Mouse (Mus musculus) cerebellum, adult 9-10 months (tissue): Measurements from ENCODE around the gene Foxe1.
A peak's percentile ranks its signal among the peaks of the same experiment; 100 is the strongest.

ENCODE experiments used
- DNase-seq: peaks from one replicate; pipeline ENCODE4 v3.0.0; 2022

Gene Foxe1

DNA sequence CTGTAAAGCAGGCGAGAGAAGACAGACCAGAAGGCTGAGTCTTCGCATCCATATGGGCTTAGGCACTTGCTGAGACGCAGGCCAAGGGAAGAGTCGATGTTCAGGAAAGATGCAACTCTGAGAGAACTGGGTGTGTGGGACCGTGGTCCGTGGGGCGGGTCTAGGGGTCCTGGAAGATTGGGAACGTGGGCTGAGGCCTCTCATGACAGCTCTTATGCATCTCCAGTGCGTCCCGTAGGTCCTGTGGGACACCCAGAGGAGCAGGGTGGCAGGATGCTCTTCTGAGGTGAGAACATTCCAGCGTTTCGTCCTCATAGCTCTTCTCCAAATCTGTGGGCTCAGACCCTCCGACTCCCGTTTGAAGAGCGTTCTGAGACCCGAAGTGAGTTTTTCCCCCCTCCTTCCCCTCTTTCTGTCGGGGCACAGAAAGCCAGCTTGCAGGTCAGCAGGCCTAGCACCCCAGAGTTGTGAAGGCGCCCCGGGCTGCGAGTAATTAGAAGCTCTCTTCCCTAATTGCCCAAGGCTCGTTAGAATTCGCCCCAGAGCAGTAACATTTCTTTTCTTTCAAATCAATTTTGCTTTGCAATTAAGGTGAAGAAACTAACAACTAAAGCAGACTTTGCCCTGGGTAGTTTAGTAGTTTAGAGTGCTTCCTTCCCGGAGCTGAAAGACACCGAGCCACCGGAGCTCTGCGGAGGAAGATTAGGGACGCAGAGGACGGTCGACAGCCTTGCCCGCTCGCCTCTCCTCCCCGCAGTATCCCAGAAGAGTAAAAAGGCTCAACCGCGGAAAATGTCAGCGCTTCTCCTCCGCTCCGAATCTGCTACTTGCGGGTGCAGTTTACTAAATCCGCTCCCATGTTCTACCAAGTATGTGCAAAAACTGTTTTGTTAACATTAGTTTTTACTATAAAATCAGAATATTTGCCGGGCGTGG, 4.4 kb downstream of the Foxe1 start:
- no peak for DNase-seq

GRCm38 (mm10) chr4:46348897-46349296, 5.5 kb downstream of the Foxe1 start:
- no peak for DNase-seq

- no peak for DNase-seq
Observed at GRCm38 (mm10) chr4:46349530-46349929, 6.1 kb downstream of the Foxe1 start.

DNA sequence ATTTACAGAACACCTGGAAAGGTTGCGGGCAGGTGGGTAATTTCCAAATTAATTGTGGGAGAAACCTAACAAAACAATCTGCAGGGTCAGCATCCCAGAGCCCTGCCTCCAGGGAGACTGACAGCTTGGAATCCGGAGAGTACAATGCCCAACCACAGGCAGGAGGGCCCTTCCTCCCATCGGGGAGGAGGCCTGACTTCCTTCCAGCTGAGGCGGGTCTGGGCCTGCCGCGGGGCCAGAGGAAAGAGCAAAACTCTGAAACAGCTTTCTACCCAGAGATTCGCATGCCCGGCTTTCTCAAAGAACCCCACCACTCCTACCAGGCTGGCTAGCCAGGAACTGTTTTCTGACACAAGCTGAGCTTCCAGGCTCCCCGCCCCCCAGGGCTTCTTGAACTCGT, 9.6 kb downstream of the Foxe1 start:
- DNase-seq: no peak

GRCm38 (mm10) chr4:46356351-46357133, 13.1 kb downstream of the Foxe1 start:
- peak; percentile 53 for DNase-seq

DNA sequence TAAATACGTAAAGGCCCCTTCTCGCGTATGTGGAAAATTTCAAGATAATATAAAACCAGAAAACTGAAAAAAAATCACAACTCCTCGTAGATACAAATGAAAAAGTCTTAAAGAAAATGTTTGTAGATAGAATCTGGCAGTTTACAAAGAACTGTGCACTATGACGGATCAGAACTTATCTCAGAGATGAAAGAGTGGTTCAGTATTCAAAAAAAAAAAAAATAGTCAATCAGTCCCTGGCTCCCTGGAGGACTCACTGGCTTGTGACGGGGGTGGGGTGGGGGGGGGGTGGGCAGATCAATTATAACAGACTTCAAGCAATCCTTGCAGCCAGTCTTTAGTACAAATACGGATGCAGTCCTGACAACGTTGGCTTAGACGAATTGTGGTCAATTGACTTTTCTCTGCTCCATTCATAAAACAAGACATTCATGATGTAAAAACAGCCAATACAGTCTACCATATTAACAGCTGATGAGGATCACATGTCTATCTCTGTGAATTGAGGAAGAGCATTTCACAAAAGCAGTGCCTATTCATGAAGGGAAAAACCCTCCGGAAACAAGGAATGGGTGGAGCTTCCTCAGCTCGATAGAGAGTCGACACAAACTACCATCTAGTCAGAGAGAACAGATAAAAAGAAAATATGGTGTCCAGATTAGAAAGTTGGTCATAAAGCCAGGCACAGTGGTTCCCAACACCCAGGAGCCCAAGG, 16.3 kb downstream of the Foxe1 start:
- DNase-seq: no peak

- DNase-seq: no peak
Observed at GRCm38 (mm10) chr4:46361258-46361657, 17.8 kb downstream of the Foxe1 start.

GRCm38 (mm10) chr4:46364360-46364759, 21.0 kb downstream of the Foxe1 start:
- DNase-seq: no peak

DNA sequence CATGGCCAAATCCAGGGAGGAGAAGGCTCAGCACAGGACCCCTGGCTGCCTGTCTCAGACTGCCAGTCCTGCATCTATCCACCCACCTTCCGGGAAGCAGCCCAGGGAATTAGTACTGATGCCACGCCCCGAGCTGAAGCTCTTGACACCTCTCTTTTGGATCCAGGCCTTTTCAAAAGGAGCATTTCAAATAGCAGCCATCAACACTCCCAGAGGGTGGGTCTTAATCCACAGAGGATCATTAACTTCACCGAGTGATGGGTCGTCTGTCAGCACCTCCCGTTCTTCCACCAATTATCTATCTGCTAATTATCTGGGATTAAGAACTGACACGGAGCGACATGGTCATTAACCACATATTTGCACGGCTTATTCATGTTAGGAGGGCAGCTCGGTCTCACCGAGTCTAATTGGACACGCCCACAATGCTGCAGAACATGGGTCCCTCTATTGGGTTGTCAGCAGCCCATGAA, 24.1 kb downstream of the Foxe1 start:
- no peak for DNase-seq

DNA sequence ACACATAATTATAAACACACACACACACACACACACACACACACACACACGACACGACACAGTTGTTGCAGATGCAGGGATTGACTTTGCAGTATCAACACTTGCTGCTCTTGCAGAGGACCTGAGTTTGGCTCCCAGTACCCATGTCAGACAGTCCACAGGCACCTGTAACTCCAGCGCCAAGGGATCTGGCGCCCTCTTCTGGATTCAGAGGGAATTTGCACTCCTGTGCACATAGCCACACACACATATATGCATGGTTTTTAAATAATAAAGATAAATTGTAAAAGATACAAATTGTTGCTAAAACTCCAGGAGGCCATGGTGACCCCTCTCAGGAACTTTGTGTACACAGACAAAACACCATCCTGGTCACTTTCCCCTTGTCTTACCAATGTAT, 25.7 kb downstream of the Foxe1 start:
- no peak for DNase-seq

GRCm38 (mm10) chr4:46370406-46370805, 27.0 kb downstream of the Foxe1 start:
- no peak for DNase-seq

DNA sequence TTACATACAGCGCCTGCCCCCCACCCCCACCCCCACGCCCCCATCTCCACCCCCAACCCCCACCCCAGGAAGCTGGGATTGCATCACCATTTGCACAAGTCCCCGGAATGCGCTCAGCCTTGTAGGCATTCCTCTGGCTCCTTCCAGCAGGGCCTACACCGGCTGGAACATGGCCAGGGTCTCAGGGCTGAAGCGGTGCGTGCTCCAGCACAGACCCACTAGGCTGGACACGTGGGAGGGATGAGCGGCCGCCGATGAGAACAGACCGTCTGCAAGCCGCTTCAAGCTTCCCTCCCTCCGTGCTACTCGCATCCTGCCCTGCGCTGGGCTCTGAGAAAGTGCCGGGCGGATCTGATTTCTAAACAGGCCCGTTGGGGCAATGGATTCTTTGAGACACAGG, 27.6 kb downstream of the Foxe1 start:
- DNase-seq: no peak

DNA sequence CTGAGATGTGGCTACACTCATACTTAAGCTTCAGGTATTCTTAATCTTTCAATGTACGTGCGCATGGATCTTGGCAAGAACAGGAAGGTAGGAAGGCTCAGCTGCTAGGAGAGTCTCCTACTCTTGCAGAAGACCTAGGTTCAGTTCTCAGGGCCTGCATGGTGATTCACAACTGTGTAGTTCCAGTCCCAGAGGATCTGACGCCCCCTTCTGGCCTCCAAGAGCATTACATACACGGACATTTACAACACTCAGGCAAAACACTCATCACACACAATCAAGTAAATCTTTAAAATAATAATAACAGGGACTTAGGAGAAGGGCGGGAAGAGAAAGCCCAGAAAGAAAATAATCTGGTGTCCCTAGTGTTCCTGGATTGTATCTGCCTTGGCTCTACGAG, 31.0 kb downstream of the Foxe1 start:
- no peak for DNase-seq

GRCm38 (mm10) chr4:46374869-46375368, 31.5 kb downstream of the Foxe1 start:
- DNase-seq: peak; percentile 90

DNA sequence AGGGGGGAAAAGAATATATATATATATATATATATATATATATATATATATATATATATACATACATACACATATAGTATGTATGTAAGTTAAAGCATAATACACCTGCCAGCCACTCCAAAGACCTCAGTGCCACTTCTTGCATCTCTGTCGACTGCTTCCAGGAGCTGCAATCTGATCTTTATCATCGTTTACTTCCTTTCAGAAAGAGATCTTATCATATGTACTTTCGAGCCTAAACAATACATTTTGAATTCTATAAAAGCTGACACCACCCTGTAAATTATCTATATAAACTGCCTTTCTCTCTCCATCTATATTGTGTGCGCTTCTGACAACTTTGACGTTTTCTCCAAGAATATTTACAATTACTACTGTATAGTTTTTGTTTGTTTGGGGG, 45.1 kb downstream of the Foxe1 start:
- no peak for DNase-seq

DNA sequence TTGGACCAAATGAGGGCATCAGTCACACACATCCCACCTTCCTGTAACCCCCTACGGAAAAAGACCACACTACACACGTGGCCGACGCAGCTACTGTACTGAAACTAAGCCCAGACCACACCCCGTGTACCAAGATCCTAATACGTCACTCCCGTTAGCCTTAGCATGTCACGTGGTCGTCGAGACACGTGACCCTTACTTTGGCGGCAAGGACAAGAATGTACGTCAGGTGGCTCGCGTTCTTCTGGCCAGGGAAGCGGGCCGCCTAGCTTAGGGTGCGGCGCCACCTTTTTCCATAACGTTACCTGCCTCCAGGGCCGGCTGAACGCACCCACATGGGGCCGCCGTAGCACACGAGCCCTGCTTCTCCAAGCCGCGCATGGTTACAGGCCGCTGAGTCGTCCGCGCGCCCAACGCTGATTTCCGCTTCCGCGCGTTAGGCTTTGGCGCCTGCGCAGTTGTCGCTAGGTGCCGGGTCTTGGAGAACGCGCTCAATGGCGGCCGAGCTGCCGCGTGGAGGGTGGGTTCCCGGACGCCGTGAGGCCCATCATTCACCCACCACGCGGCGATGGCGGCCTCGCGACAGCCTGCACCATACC, 45.7 kb downstream of the Foxe1 start, which contains the start of gene Trmo:
Gene Trmo (minus strand): TSS at position 425 of the 599 bp plus-strand sequence.
- peak; percentile 94 for DNase-seq

GRCm38 (mm10) chr4:46389612-46390341, 46.4 kb downstream of the Foxe1 start:
- DNase-seq: peak; percentile 68

DNA sequence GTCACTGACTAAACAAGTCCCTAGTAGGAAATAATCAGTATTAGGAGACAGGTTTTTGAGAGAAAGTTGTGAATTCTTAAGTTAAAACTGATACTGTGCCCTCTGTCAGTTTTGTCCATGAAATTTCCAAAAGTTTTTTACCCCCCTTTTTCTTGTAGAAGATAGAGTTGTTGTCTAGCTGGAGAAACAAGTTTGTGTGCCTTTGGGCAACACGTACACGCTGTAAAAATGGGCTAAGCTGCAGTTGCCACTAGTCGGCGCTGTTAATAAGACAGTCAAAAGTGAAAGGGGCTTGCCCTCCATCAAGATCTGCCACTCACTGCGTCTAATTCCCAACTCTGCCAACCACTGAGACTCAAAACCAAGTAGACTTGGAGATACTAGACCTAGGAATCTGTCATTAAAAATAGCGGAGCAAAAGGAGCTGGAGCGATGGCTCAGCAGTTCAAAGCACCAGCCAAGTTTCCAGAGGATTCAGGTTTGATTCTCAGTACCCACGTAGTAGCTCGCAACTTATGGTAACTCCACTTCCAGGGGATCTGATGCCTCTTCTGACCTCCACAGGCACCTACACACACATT, 47.1 kb downstream of the Foxe1 start:
- peak; percentile 85 for DNase-seq

- no peak for DNase-seq
Observed at GRCm38 (mm10) chr4:46394388-46394787, 51.0 kb downstream of the Foxe1 start.

- DNase-seq: no peak
Observed at GRCm38 (mm10) chr4:46395736-46396135, 52.3 kb downstream of the Foxe1 start.
